In genomic region chr7:129680534-129681210, GRCm38 (mm10) we compare ENCODE assay signal across 8 mouse cellular contexts.
DNase-seq lines count a peak whose midpoint lies in the region; ATAC-seq and TF ChIP-seq lines count a peak whose summit lies in the region.

No protein-coding gene starts in this region.

- no peak overlapping the region for H3K9ac ChIP-seq in forebrain, postnatal 0 days
- no peak overlapping the region for H3K9ac ChIP-seq in forebrain, embryonic 12.5 days
- no peak overlapping the region for H3K9ac ChIP-seq in hindbrain, postnatal 0 days (replicated peaks; ENCODE audit: low read length)
- no peak overlapping the region for H3K9ac ChIP-seq in stomach, embryonic 16.5 days (ENCODE audit: low read length)

- no peak overlapping the region for H3K27ac ChIP-seq in forebrain, postnatal 0 days (ENCODE audit: low read depth, low read length)
- H3K27ac ChIP-seq in forebrain, embryonic 12.5 days, result no peak overlapping the region
- no peak overlapping the region for H3K27ac ChIP-seq in hindbrain, postnatal 0 days
- peak overlapping the region; percentile 69 for H3K27ac ChIP-seq in stomach, embryonic 16.5 days (ENCODE audit: low read length)

- H3K4me1 ChIP-seq in forebrain, postnatal 0 days (ENCODE audit: insufficient read depth), result no peaks in the 10 kb centered on the region
- H3K4me1 ChIP-seq in forebrain, embryonic 12.5 days, result peaks cover 5% of the 10 kb centered on the region; the same call in 1 of the 2 replicates
- no peaks in the 10 kb centered on the region for H3K4me1 ChIP-seq in hindbrain, postnatal 0 days (ENCODE audit: insufficient read depth, low read length)
- H3K4me1 ChIP-seq in stomach, embryonic 16.5 days (ENCODE audit: control insufficient read depth, insufficient read depth, low read length), result peaks cover 29% of the 10 kb centered on the region

- 51% methylated on average over 10 of the region's 10 CpGs for WGBS in forebrain, postnatal 0 days
- 46% methylated on average over 10 of the region's 10 CpGs for WGBS in forebrain, embryonic 12.5 days
- 34% methylated on average over 10 of the region's 10 CpGs for WGBS in hindbrain, postnatal 0 days
- 29% methylated on average over 10 of the region's 10 CpGs for WGBS in stomach, embryonic 16.5 days

- peak; percentile 58 for TF ChIP-seq CTCF in forebrain, postnatal 0 days (IDR thresholded peaks at IDR 0.05; ENCODE audit: low read depth)
- peak; percentile 62 for TF ChIP-seq CTCF in hindbrain, postnatal 0 days (IDR thresholded peaks at IDR 0.05; ENCODE audit: low read depth)

- no peaks in the 10 kb centered on the region for H3K9me3 ChIP-seq in forebrain, postnatal 0 days (ENCODE audit: low read length)
- no peaks in the 10 kb centered on the region for H3K9me3 ChIP-seq in forebrain, embryonic 12.5 days
- H3K9me3 ChIP-seq in hindbrain, postnatal 0 days (ENCODE audit: low read length), result no peaks in the 10 kb centered on the region
- H3K9me3 ChIP-seq in stomach, embryonic 16.5 days (replicated peaks; ENCODE audit: control insufficient read depth, low read length), result no peaks in the 10 kb centered on the region

- no peak for ATAC-seq in forebrain, postnatal 0 days
- no peak for ATAC-seq in forebrain, embryonic 12.5 days (ENCODE audit: low FRiP score)
- ATAC-seq in hindbrain, postnatal 0 days, result no peak
- ATAC-seq in stomach, embryonic 16.5 days (ENCODE audit: insufficient read depth, low FRiP score), result peak; percentile 89
- no peak for ATAC-seq in monocyte, adult 5-6 weeks (replicated peaks; ENCODE audit: insufficient number of reproducible peaks, low FRiP score, low TSS enrichment, poor library complexity, severe bottlenecking)

- no peak overlapping the region for H3K4me2 ChIP-seq in forebrain, postnatal 0 days (ENCODE audit: low read depth)
- H3K4me2 ChIP-seq in forebrain, embryonic 12.5 days, result no peak overlapping the region
- H3K4me2 ChIP-seq in hindbrain, postnatal 0 days (ENCODE audit: low read depth, low read length), result no peak overlapping the region
- H3K4me2 ChIP-seq in stomach, embryonic 16.5 days (ENCODE audit: low read depth, low read length), result 0 out of 2 replicates have a peak overlapping the region, but pooled peaks have one; percentile 1

- peak; percentile 45 for DNase-seq in forebrain, postnatal 0 days
- peak; percentile 9 for DNase-seq in thymus, postnatal 14 days
- no peak for DNase-seq in thymus, adult 18-20 months
- DNase-seq in hindbrain, postnatal 0 days (ENCODE audit: low spot score), result peak; percentile 63
- DNase-seq in lung, adult 18-20 months, result peak; percentile 61 to 71

- H3K4me3 ChIP-seq in forebrain, postnatal 0 days (ENCODE audit: low read depth, low read length), result no peak overlapping the region
- no peak overlapping the region for H3K4me3 ChIP-seq in forebrain, embryonic 12.5 days (replicated peaks)
- H3K4me3 ChIP-seq in hindbrain, postnatal 0 days (ENCODE audit: low read length), result no peak overlapping the region
- no peak overlapping the region for H3K4me3 ChIP-seq in stomach, embryonic 16.5 days (replicated peaks; ENCODE audit: low read length)

- no peaks in the 10 kb centered on the region; the same call in 1 of the 2 replicates for H3K27me3 ChIP-seq in forebrain, postnatal 0 days (ENCODE audit: insufficient read depth, low read length)
- H3K27me3 ChIP-seq in forebrain, embryonic 12.5 days, result peaks cover 30% of the 10 kb centered on the region
- H3K27me3 ChIP-seq in hindbrain, postnatal 0 days (ENCODE audit: insufficient read depth, low read length), result no peaks in the 10 kb centered on the region
- no peaks in the 10 kb centered on the region for H3K27me3 ChIP-seq in stomach, embryonic 16.5 days (ENCODE audit: control insufficient read depth, insufficient read depth, low read length)

- no peaks in the 10 kb centered on the region for H3K36me3 ChIP-seq in forebrain, postnatal 0 days (ENCODE audit: insufficient read depth)
- no peaks in the 10 kb centered on the region for H3K36me3 ChIP-seq in forebrain, embryonic 12.5 days (replicated peaks)
- H3K36me3 ChIP-seq in hindbrain, postnatal 0 days (ENCODE audit: insufficient read depth, low read length), result no peaks in the 10 kb centered on the region
- no peaks in the 10 kb centered on the region for H3K36me3 ChIP-seq in stomach, embryonic 16.5 days (ENCODE audit: control insufficient read depth, insufficient read depth, low read length)

Comparison
In these comparisons a context has a peak if more than half of its experiments do, and no peak if none do; other contexts are left out.
1. DNase-seq: peak in forebrain, postnatal 0 days (single experiment), thymus, postnatal 14 days (single experiment), hindbrain, postnatal 0 days (single experiment) and lung, adult 18-20 months (2 of 2); none in thymus, adult 18-20 months (0 of 2).